Mouse (Mus musculus) brain, embryonic 14.5 days (tissue): Measurements from ENCODE around the gene Gys1. TPM values are rescaled to one million over a fixed set of nuclear protein-coding genes. Genes with fewer than 3 reads are reported as not detected.

Experiments
- DNase-seq: peaks from one replicate; pipeline ENCODE4 v3.0.0-alpha.2; 2011; ENCODE audit warnings: low read depth
- CTCF ChIP-seq: fragments of 200-500 bp; IDR thresholded peaks from 2 replicates; pipeline ENCODE4 v1.5.1; 2012; ENCODE audit warnings: inconsistent platforms, mild to moderate bottlenecking, moderate library complexity, borderline replicate concordance; ENCODE audit not compliant: insufficient read depth, insufficient read length; ENCODE audit errors: extremely low read depth
- POLR2A ChIP-seq: fragments of 200-500 bp; IDR thresholded peaks from 2 replicates; pipeline ENCODE4 v1.6.1; 2012; ENCODE audit warnings: mild to moderate bottlenecking, inconsistent platforms, borderline replicate concordance; ENCODE audit not compliant: poor library complexity, insufficient read depth, insufficient read length, severe bottlenecking; ENCODE audit errors: extremely low read depth
- polyA plus RNA-seq: library from polyadenylated mRNA; depleted of rRNA; stranded (reverse); fragments of >200 nt; gene quantifications from 2 replicates; pipeline ENCODE4 v1.2.3, GENCODE M21; 2012; rRNA removed

Gene Gys1
- polyA plus RNA-seq, 1 experiment: 26.7 TPM

GRCm38 (mm10) chr7:45491264-45491663 is 56.6 kb downstream of the Gys1 start:
- DNase-seq: no peak
- TF ChIP-seq POLR2A (no peak), CTCF (no peak)

- TF ChIP-seq CTCF: no peak
- TF ChIP-seq POLR2A: no peak
- DNase-seq: no peak
These were observed 57.7 kb downstream of the Gys1 start for GRCm38 (mm10) chr7:45492225-45492844.

GRCm38 (mm10) chr7:45492951-45493350 is 58.3 kb downstream of the Gys1 start:
- no peak for DNase-seq
- no peak for TF ChIP-seq POLR2A
- no peak for TF ChIP-seq CTCF

GRCm38 (mm10) chr7:45494548-45494947 is 59.9 kb downstream of the Gys1 start:
- TF ChIP-seq POLR2A (no peak), CTCF (no peak)
- DNase-seq: no peak

- DNase-seq: no peak
- TF ChIP-seq CTCF (no peak), POLR2A (no peak)
These were observed 63.8 kb downstream of the Gys1 start for GRCm38 (mm10) chr7:45498427-45498826.

Other genes starting within 250 kb of the Gys1 start
- 0.70 and 1.1 TPM in 2 replicates for gene Ccdc155, start 230.0 kb upstream of the Gys1 start, polyA plus RNA-seq
- 1.4 and 2.1 TPM in 2 replicates for gene Dkkl1, start 222.7 kb upstream of the Gys1 start, polyA plus RNA-seq
- 184 and 312 TPM in 2 replicates for gene Tead2, start 219.1 kb upstream of the Gys1 start, polyA plus RNA-seq
- gene Cd37, start 195.7 kb upstream of the Gys1 start, polyA plus RNA-seq: 1.4 and 1.5 TPM in 2 replicates
- gene Slc6a16, start 193.8 kb upstream of the Gys1 start, polyA plus RNA-seq: 0.70 and 0.86 TPM in 2 replicates
- 0.11 TPM in 1 of 2 replicates, not detected in the other for gene Slc6a21, start 157.3 kb upstream of the Gys1 start, polyA plus RNA-seq
- 19.0 and 20.3 TPM in 2 replicates for gene Trpm4, start 101.1 kb upstream of the Gys1 start, polyA plus RNA-seq
- gene Hrc, start 99.6 kb upstream of the Gys1 start, polyA plus RNA-seq: 0.48 and 1.3 TPM in 2 replicates
- 56.7 and 60.0 TPM in 2 replicates for gene Ppfia3, start 67.8 kb upstream of the Gys1 start, polyA plus RNA-seq
- gene Lin7b, start 64.3 kb upstream of the Gys1 start, polyA plus RNA-seq: 15.7 and 17.6 TPM in 2 replicates
- 643 and 713 TPM in 2 replicates for gene Snrnp70, start 39.1 kb upstream of the Gys1 start, polyA plus RNA-seq
- gene Kcna7, start 29.2 kb upstream of the Gys1 start, polyA plus RNA-seq: 0.03 TPM in 1 of 2 replicates, not detected in the other
- 0.23 and 0.27 TPM in 2 replicates for gene Ntf5, start 21.1 kb upstream of the Gys1 start, polyA plus RNA-seq
- gene Lhb, start 14.0 kb upstream of the Gys1 start, polyA plus RNA-seq: 1.1 and 1.7 TPM in 2 replicates
- gene Ruvbl2, start 3.3 kb downstream of the Gys1 start, polyA plus RNA-seq: 125 and 158 TPM in 2 replicates
- 2,346 and 2,481 TPM in 2 replicates for gene Ftl1, start 25.0 kb downstream of the Gys1 start, polyA plus RNA-seq
- gene Bax, start 32.1 kb downstream of the Gys1 start, polyA plus RNA-seq: 168 and 237 TPM in 2 replicates
- 0.11 and 0.18 TPM in 2 replicates for gene Tulp2, start 47.0 kb downstream of the Gys1 start, polyA plus RNA-seq
- 0.30 TPM in 1 of 2 replicates, not detected in the other for gene Gm45808, start 52.0 kb downstream of the Gys1 start, polyA plus RNA-seq
- gene Dhdh, start 54.0 kb downstream of the Gys1 start, polyA plus RNA-seq: 2.0 and 2.8 TPM in 2 replicates
- gene Nucb1, start 75.6 kb downstream of the Gys1 start, polyA plus RNA-seq: 92.0 and 111 TPM in 2 replicates
- gene Ppp1r15a, start 91.4 kb downstream of the Gys1 start, polyA plus RNA-seq: 13.5 and 14.5 TPM in 2 replicates
- 1.7 and 3.6 TPM in 2 replicates for gene Plekha4, start 91.5 kb downstream of the Gys1 start, polyA plus RNA-seq
- 0.25 and 0.44 TPM in 2 replicates for gene Hsd17b14, start 120.0 kb downstream of the Gys1 start, polyA plus RNA-seq
- gene Bcat2, start 135.3 kb downstream of the Gys1 start, polyA plus RNA-seq: 29.5 and 40.2 TPM in 2 replicates
- gene Fgf21, start 180.6 kb downstream of the Gys1 start, polyA plus RNA-seq: 0.13 TPM in 1 of 2 replicates, not detected in the other
- gene Fut1, start 182.4 kb downstream of the Gys1 start, polyA plus RNA-seq: 0.06 and 0.14 TPM in 2 replicates
- 0.13 and 0.16 TPM in 2 replicates for gene Izumo1, start 187.0 kb downstream of the Gys1 start, polyA plus RNA-seq
- 11.6 and 17.6 TPM in 2 replicates for gene Rasip1, start 192.6 kb downstream of the Gys1 start, polyA plus RNA-seq
- gene Mamstr, start 205.1 kb downstream of the Gys1 start, polyA plus RNA-seq: 3.2 and 4.0 TPM in 2 replicates
- 0.10 and 0.16 TPM in 2 replicates for gene Fut2, start 231.6 kb downstream of the Gys1 start, polyA plus RNA-seq
- gene Ntn5, start 249.2 kb downstream of the Gys1 start, polyA plus RNA-seq: 0.64 and 2.1 TPM in 2 replicates